Mouse (Mus musculus) CH12.LX (cell line): ENCODE results near the gene Epha6.

Source experiments
- CTCF ChIP-seq, 2 experiments: IDR thresholded peaks in 1 of 2; conservative IDR thresholded peaks in 1 of 2; 2 replicates each; pipeline ENCODE4 v1.5.1; 2011 to 2012; ENCODE audit warnings: low read depth in 2 of 2, low read length in 2 of 2, improper control_type of control experiment in 1 of 2, inconsistent platforms in 1 of 2, mild to moderate bottlenecking in 1 of 2, moderate library complexity in 1 of 2
- HCFC1 ChIP-seq: IDR thresholded peaks from 2 replicates; pipeline ENCODE4 v1.6.1; 2012; ENCODE audit warnings: low read depth, mild to moderate bottlenecking, inconsistent platforms, low read length, improper control_type of control experiment
- KAT2A ChIP-seq: IDR thresholded peaks from 2 replicates; pipeline ENCODE4 v1.6.1; 2012; ENCODE audit warnings: low read length, improper control_type of control experiment, inconsistent platforms; ENCODE audit not compliant: insufficient replicate concordance
- MAFK ChIP-seq: IDR thresholded peaks from 2 replicates; pipeline ENCODE4 v1.6.1; 2011; ENCODE audit warnings: low read length, improper control_type of control experiment; ENCODE audit not compliant: insufficient replicate concordance
- MEF2A ChIP-seq: IDR thresholded peaks from 2 replicates; pipeline ENCODE4 v1.6.1; 2014; ENCODE audit warnings: low read depth, mild to moderate bottlenecking, inconsistent platforms, low read length, improper control_type of control experiment, borderline replicate concordance
- MYC ChIP-seq: IDR thresholded peaks from 2 replicates; pipeline ENCODE4 v1.6.1; 2011; ENCODE audit warnings: low read depth, mild to moderate bottlenecking, improper control_type of control experiment, low read length
- NELFE ChIP-seq: IDR thresholded peaks from 2 replicates; pipeline ENCODE4 v1.6.1; 2011; ENCODE audit warnings: low read depth, low read length, improper control_type of control experiment
- POLR2A ChIP-seq: IDR thresholded peaks from 2 replicates; pipeline ENCODE4 v1.6.1; 2011; ENCODE audit warnings: low read depth, mild to moderate bottlenecking, improper control_type of control experiment, low read length
- SMC3 ChIP-seq: IDR thresholded peaks from 2 replicates; pipeline ENCODE4 v1.6.1; 2011; ENCODE audit warnings: low read depth, low read length, improper control_type of control experiment
- TBP ChIP-seq: conservative IDR thresholded peaks from 2 replicates; pipeline ENCODE4 v1.6.1; 2011; ENCODE audit warnings: low read depth, low read length, improper control_type of control experiment
- TCF12 ChIP-seq: IDR thresholded peaks from 2 replicates; pipeline ENCODE4 v1.6.1; 2014; ENCODE audit warnings: low read depth, mild to moderate bottlenecking, inconsistent platforms, low read length, improper control_type of control experiment
- UBTF ChIP-seq: IDR thresholded peaks from 2 replicates; pipeline ENCODE4 v1.6.1; 2012; ENCODE audit warnings: low read depth, mild to moderate bottlenecking, inconsistent platforms, low read length, improper control_type of control experiment, moderate library complexity
- USF2 ChIP-seq: conservative IDR thresholded peaks from 2 replicates; pipeline ENCODE4 v1.6.1; 2011; ENCODE audit warnings: low read depth, low read length, improper control_type of control experiment
- ZNF384 ChIP-seq: IDR thresholded peaks from 2 replicates; pipeline ENCODE4 v1.6.1; 2012; ENCODE audit warnings: low read depth, low read length, improper control_type of control experiment, inconsistent platforms

- TF ChIP-seq TCF12 (no peak), MEF2A (no peak), CTCF (conservative IDR thresholded peaks at IDR 0.05 in 1 of 2, IDR thresholded peaks at IDR 0.05 in 1 of 2; ENCODE audit: low read depth in 2 of 2, low read length in 2 of 2) (no peak), USF2 (no peak), MYC (no peak), POLR2A (no peak), UBTF (no peak), ZNF384 (no peak), MAFK (no peak), SMC3 (no peak), HCFC1 (no peak), NELFE (no peak), TBP (no peak), KAT2A (no peak)
These were observed at the start of gene Epha6 for GRCm38 (mm10) chr16:60605061-60605831.
